Mouse (Mus musculus) B cell, adult (primary cell): Measurements from ENCODE around the gene Hist1h2aa. TPM values are rescaled to one million over a fixed set of nuclear protein-coding genes. Genes with fewer than 3 reads are reported as not detected.

ENCODE experiments used
- total RNA-seq: library from RNA; stranded (reverse); gene quantifications from 4 replicates; pipeline ENCODE4 v1.2.4, GENCODE M21; 2023; ENCODE audit not compliant: inconsistent age

Hist1h2aa gene
- total RNA-seq: not detected in 4 replicates

DNA sequence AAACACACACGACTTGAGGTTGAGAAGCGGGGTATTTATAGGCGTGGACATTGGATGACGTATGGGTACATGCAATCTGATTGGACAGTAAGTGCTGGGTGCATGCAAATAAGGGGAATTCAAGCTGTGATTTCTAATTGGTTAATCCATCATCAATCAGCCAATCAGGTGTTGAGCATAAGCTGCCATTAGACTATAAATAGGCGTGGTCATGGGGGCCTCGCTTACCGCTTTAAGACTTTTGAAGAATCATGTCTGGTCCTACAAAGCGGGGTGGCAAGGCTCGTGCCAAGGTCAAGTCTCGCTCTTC, at the start of gene Hist1h2aa:
Gene Hist1h2aa (plus strand): TSS at position 252 of the 310 bp plus-strand sequence.

DNA sequence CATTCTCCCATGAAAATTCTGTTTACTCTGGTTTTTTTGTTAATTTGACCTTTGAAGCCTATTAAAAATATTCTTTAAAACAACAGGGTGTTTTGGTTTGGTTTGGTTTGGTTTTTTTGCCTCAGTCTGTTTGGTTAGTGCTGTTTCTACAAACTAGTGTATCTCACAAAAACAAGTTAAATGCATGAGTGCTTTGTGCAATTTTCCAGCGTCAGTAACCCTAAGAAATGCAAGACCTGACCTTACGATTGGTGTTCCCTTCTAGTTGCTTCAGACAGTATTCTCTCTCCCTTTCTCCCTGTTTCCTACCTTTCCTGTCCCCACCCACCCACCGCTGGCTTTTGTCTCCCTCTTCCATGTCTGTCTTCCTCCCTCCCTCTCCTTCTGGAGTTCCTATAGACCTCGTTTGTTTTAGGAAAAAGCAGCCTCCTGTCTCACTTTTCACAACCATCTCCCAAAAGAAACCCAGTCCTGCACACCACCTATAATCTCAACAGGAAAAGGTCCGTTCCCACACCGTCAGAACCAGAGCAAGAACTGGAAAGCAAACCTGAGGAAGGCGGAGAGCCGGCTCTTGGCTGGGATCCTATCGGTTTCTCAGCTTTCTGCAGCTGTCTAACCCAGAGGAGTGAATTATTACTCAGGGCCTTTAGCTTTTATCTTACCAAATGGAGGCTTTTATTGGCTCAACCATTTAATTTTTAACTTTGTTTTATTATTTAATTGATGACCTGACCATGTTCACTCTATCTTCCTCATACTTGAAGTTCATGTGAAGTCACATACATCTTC, 19.7 kb upstream of the Hist1h2aa start, which contains the start of gene Slc17a4:
Gene Slc17a4 (minus strand): TSS at position 634 of the 792 bp plus-strand sequence.

DNA sequence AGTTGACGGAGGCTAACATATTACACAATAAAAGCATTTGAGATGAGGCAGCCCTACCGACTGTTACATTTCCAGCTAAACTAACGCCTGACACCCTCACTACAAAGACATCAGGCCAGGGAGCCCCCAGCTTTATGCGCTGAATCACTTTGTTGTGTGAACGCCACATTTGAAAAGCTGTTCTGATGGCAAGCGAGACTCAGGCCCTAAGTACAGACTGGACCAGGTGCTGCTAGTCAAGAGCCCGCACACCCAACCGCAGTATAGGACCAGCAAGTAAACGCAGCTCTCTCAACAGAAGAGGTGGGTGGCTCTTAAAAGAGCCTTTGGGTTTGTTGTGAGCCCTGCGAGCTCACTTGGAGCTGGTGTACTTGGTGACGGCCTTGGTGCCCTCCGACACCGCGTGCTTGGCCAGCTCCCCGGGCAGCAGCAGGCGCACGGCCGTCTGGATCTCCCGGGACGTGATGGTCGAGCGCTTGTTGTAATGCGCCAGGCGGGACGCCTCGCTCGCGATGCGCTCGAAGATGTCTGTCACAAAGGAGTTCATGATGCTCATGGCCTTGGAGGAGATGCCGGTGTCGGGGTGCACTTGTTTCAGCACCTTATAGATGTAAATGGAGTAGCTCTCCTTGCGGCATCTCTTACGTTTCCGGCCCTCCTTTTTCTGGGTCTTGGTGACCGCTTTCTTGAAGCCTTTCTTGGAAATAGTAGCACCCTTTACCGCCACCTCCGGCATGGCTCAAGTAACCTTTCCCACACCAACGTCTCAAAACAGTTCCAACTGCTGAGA, 646 bp upstream of the Hist1h2aa start, which contains the start of gene Hist1h2ba:
Gene Hist1h2ba (minus strand): TSS at position 736 of the 790 bp plus-strand sequence.

Other genes starting within 250 kb of the Hist1h2aa start
- gene Hist1h1t, start 238.6 kb upstream of the Hist1h2aa start, total RNA-seq: 0.77 to 1.4 TPM (median 1.1 TPM) in 3 of 4 replicates, not detected in the other
- gene Hist1h4c, start 236.0 kb upstream of the Hist1h2aa start, total RNA-seq: 186 to 254 TPM (median 213 TPM) in 4 replicates
- gene Hfe, start 223.6 kb upstream of the Hist1h2aa start, total RNA-seq: 0.69 to 2.2 TPM (median 1.4 TPM) in 4 replicates
- gene Hist1h1c, start 195.7 kb upstream of the Hist1h2aa start, total RNA-seq: 908 to 1,217 TPM (median 961 TPM) in 4 replicates
- 12.3 to 17.5 TPM (median 15.7 TPM) in 4 replicates for gene Hist1h3c, start 188.9 kb upstream of the Hist1h2aa start, total RNA-seq
- 71.4 to 93.9 TPM (median 80.8 TPM) in 4 replicates for gene Hist1h2bb, start 187.7 kb upstream of the Hist1h2aa start, total RNA-seq
- gene Hist1h2ab, start 183.3 kb upstream of the Hist1h2aa start, total RNA-seq: 70.2 to 102 TPM (median 85.3 TPM) in 4 replicates
- gene Hist1h3b, start 182.2 kb upstream of the Hist1h2aa start, total RNA-seq: 58.2 to 88.1 TPM (median 67.4 TPM) in 4 replicates
- gene Hist1h4b, start 177.4 kb upstream of the Hist1h2aa start, total RNA-seq: 102 to 129 TPM (median 105 TPM) in 4 replicates
- gene Hist1h4a, start 173.2 kb upstream of the Hist1h2aa start, total RNA-seq: 166 to 182 TPM (median 176 TPM) in 4 replicates
- gene Hist1h3a, start 172.1 kb upstream of the Hist1h2aa start, total RNA-seq: 384 to 431 TPM (median 397 TPM) in 4 replicates
- 34.9 to 57.5 TPM (median 37.6 TPM) in 4 replicates for gene Hist1h1a, start 170.8 kb upstream of the Hist1h2aa start, total RNA-seq
- gene Trim38, start 164.5 kb upstream of the Hist1h2aa start, total RNA-seq: not detected in 4 replicates
- gene Slc17a2, start 127.5 kb upstream of the Hist1h2aa start, total RNA-seq: not detected in 4 replicates
- not detected in 4 replicates for gene Slc17a3, start 95.0 kb upstream of the Hist1h2aa start, total RNA-seq
- not detected in 4 replicates for gene Slc17a1, start 66.7 kb upstream of the Hist1h2aa start, total RNA-seq
- not detected in 4 replicates for gene Slc17a4, start 19.5 kb upstream of the Hist1h2aa start, total RNA-seq
- gene Hist1h2ba, start 306 bp upstream of the Hist1h2aa start, total RNA-seq: not detected in 4 replicates
- gene Scgn, start 56.8 kb downstream of the Hist1h2aa start, total RNA-seq: not detected in 4 replicates